Mouse (Mus musculus) liver, embryonic 13.5 days (tissue): ENCODE results near the gene Gnaz. TPM values are rescaled to one million over a fixed set of nuclear protein-coding genes. Genes with fewer than 3 reads are reported as not detected.

ENCODE experiments used
- ATAC-seq: fragments of 200-750 bp; cut with Nextera tagmentation; 2 replicates; pipeline ENCODE4 v1.8.0; 2017; ENCODE audit warnings: low read depth, mild to moderate bottlenecking, moderate number of reproducible peaks, moderate library complexity
- DNase-seq: peaks from one replicate; pipeline ENCODE4 v3.0.0; 2022
- H3K27ac ChIP-seq: fragments of 300-500 bp; sonication (generic); 2 replicates; pipeline ENCODE4 v1.5.1; 2015; ENCODE audit warnings: moderate library complexity, mild to moderate bottlenecking, inconsistent platforms
- H3K27me3 ChIP-seq: fragments of 300-500 bp; sonication (generic); 2 replicates; pipeline ENCODE4 v1.6.1; 2015; ENCODE audit warnings: mild to moderate bottlenecking, inconsistent platforms
- H3K36me3 ChIP-seq: fragments of 300-500 bp; sonication (generic); 2 replicates; pipeline ENCODE4 v1.6.1; 2015; ENCODE audit warnings: mild to moderate bottlenecking, inconsistent platforms
- H3K4me1 ChIP-seq: fragments of 300-500 bp; sonication (generic); replicated peaks from 2 replicates; pipeline ENCODE4 v1.6.1; 2015; ENCODE audit warnings: inconsistent platforms
- H3K4me2 ChIP-seq: fragments of 300-500 bp; sonication (generic); 2 replicates; pipeline ENCODE4 v1.6.1; 2015; ENCODE audit warnings: inconsistent platforms, mild to moderate bottlenecking, moderate library complexity
- H3K4me3 ChIP-seq: fragments of 300-500 bp; sonication (generic); replicated peaks from 2 replicates; pipeline ENCODE4 v1.5.1; 2015; ENCODE audit warnings: mild to moderate bottlenecking, inconsistent platforms
- H3K9ac ChIP-seq: fragments of 300-500 bp; sonication (generic); 2 replicates; pipeline ENCODE4 v1.6.1; 2015; ENCODE audit warnings: mild to moderate bottlenecking, inconsistent platforms
- H3K9me3 ChIP-seq: fragments of 300-500 bp; sonication (generic); replicated peaks from 2 replicates; pipeline ENCODE4 v1.6.1; 2016; ENCODE audit warnings: inconsistent platforms
- WGBS: fragments of 180-500 bp; shearing (Covaris S2); methylation state at CpG from one replicate; pipeline ENCODE4 v1.1.7; 2015; ENCODE audit not compliant: insufficient replicate concordance; 5-methylcytosine and 5-hydroxymethylcytosine counted together
- polyA plus RNA-seq: library from polyadenylated mRNA; unstranded; fragments of >200 nt; fragmentation: Nextera tagmentation; extraction: Ambion mirVana; gene quantifications from 2 replicates; pipeline ENCODE4 v1.2.1, GENCODE M21; 2015

Gene Gnaz
- 5.1 and 5.2 TPM in 2 replicates for polyA plus RNA-seq

DNA sequence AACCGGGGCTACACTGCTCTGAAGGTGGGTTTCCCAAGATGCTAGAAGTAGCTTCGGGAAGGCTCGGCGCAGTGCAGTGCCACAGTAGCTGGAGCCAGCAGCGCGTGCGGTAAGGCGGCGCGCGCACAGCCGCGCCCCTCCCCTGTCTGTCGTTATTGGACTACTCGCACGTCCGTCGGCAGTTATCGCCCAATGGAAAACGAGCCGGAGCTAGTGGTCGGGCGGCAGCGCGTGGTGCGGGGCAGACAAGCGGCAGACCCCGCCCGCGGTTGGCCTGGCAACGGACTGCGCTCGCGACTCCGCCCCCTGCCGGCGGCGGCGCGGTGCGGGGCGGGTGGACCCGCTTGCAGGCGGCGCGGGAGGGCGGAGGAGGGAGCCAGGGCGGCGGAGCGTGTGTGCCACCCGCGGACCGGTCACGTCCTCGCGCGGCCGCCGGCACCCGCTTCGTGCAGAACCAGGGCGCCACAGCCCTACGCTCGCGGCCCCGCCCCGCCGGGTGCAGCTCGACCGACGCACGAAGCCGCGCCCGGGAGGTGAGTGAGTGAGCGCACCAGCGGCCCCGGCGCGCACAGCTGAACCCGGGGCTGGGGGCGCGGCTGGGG lies at the start of gene Gnaz:
TSS of gene Gnaz (plus strand) at position 328 of the 602 bp plus-strand sequence.
- no peak within 1 kb of the TSS for H3K27ac ChIP-seq
- peak within 1 kb of the TSS; percentile 43 for H3K9ac ChIP-seq
- ATAC-seq (peak; percentile 92), DNase-seq (peak; percentile 80)
- H3K4me1 ChIP-seq, result peaks cover 16% of the 10 kb centered on the region
- no peaks in the 10 kb centered on the region for H3K9me3 ChIP-seq
- H3K4me2 ChIP-seq, result peak within 1 kb of the TSS; percentile 74
- peaks cover 49% of the 10 kb centered on the region for H3K27me3 ChIP-seq
- H3K4me3 ChIP-seq, result peak within 1 kb of the TSS; percentile 57
- H3K36me3 ChIP-seq, result no peaks in the 10 kb centered on the region
- under 1% methylated on average over 79 of the region's 83 CpGs for WGBS

DNA sequence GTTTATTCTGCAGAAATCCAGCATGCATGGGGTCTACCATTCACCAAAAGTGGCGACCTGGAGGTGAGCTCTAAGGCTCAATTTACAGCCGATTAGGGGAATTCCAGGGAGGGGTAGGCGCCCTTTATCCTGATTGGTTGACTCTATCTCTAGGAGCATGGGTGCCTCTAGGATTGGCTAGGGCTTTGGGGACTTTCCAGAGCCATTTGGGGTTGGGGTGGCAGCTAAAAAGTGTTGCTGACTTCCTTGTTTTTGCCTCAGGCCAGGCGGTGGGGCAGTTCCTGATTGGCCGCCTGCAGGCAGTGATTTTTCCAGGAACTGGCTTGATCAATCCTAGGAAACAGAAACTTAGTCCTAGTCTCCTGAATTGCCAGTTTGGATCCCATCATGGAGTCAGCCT lies 47.7 kb upstream of the Gnaz start:
- H3K4me1 ChIP-seq, result no peaks in the 10 kb centered on the region
- ATAC-seq (no peak), DNase-seq (no peak)
- no peak overlapping the region for H3K9ac ChIP-seq
- no peaks in the 10 kb centered on the region for H3K27me3 ChIP-seq
- no peak overlapping the region for H3K4me2 ChIP-seq
- H3K27ac ChIP-seq, result no peak overlapping the region
- H3K9me3 ChIP-seq, result no peaks in the 10 kb centered on the region
- H3K4me3 ChIP-seq, result no peak overlapping the region
- 26% methylated on average over 5 of the region's 5 CpGs for WGBS
- no peaks in the 10 kb centered on the region for H3K36me3 ChIP-seq

DNA sequence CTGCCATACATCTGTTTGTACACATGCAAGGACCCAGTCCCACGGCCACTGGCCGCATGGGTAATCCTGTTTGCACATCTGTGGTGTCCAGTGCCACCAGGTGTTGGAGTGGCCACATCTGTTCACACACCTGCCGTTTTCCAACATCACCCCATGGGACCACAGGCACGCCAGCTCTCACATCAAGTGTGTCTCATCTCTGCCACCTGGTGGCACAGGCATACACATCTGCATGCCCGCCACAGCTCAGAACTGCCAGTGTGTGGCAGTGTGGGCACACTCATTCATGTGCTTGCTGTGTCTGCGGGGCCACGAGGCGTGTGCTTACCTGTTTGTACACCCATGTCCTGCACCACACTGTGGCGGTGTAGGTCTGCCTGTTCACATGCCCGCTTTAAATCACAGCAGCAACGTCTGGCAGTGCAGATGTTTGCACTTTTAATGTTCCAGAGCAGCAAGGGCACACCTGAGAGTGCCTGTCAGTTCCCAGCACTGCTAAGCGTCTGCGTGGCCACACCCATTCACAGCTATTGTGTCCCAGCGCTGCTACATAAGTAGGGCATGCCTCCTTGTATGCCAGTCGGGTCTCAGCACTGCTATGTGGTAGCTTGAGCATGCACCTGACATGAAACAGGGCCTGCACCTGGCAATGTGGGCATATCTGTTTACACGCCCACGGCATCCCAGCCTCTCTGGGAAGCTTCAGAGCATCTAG lies 46.0 kb upstream of the Gnaz start:
- H3K27me3 ChIP-seq, result no peaks in the 10 kb centered on the region
- ATAC-seq, result no peak
- DNase-seq, result no peak
- H3K36me3 ChIP-seq, result no peaks in the 10 kb centered on the region
- H3K27ac ChIP-seq, result no peak overlapping the region
- no peak overlapping the region for H3K4me3 ChIP-seq
- no peak overlapping the region for H3K4me2 ChIP-seq
- no peak overlapping the region for H3K9ac ChIP-seq
- no peaks in the 10 kb centered on the region for H3K9me3 ChIP-seq
- WGBS, result 35% methylated on average over 17 of the region's 17 CpGs
- no peaks in the 10 kb centered on the region for H3K4me1 ChIP-seq

DNA sequence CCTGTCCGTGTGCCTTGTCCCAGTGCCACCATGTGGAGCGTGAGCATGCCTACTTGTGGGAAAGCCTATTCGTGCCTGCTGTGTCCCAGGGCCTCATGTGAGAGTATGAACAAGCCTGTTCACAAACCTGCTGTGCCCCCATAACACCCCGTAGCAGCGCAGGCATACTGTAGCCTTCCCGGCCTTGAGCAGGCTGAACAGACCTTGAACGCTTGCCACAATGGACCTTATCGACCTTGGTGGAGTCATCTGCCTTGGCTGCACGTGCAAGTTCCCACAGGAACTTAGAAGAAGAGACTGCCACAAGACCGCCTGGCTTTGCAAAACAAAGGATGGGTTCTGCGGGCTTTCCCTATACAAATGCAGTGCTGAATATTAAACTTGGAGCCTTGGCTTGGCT lies 45.4 kb upstream of the Gnaz start:
- Histone ChIP-seq H3K4me3 (no peak overlapping the region), H3K4me2 (no peak overlapping the region), H3K4me1 (no peaks in the 10 kb centered on the region), H3K36me3 (no peaks in the 10 kb centered on the region), H3K9ac (no peak overlapping the region), H3K9me3 (no peaks in the 10 kb centered on the region), H3K27ac (no peak overlapping the region), H3K27me3 (no peaks in the 10 kb centered on the region)
- 66% methylated on average over 11 of the region's 11 CpGs for WGBS
- ATAC-seq (no peak), DNase-seq (no peak)

DNA sequence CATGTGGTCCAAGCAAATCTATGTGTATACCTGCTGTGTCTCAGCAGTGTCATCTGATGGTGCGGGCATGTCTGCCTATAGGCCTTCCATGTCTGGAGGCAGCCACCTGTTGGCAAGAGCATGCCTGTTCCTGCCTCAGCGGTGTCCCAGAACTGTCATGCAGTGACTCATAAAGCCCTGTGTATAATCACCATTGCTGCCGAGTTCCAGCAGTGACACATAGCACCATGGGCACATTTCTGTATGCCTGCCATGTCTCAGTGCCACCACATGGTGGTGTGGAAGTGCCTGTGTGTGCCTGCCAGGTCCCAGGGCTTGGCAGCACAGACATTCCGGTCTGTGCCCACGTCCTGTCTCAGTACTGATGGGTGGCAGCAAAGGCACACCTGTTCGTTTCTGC lies 44.2 kb upstream of the Gnaz start:
- Histone ChIP-seq H3K9me3 (no peaks in the 10 kb centered on the region), H3K27ac (no peak overlapping the region), H3K9ac (no peak overlapping the region), H3K36me3 (no peaks in the 10 kb centered on the region), H3K4me2 (no peak overlapping the region), H3K27me3 (no peaks in the 10 kb centered on the region), H3K4me3 (no peak overlapping the region), H3K4me1 (no peaks in the 10 kb centered on the region)
- ATAC-seq (no peak), DNase-seq (no peak)
- WGBS, result 57% methylated on average over 6 of the region's 6 CpGs

DNA sequence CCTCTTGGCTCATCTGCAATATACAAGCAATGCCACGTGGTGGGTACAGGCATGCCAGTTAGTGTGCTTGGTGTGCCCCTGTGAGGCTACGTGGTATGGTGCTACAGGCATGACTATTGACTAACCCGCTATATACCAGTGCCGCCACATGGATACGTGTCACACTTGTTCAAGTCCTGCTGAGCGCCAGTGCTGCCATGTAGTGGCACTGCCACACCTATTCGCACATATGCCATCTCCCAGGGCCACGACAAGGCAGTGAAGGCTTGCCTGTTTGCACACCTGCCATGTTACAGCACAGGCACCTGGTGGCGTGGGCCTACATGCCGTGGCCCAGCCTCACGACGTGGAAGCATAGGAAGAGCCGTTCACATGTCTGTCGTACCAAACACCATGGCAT lies 42.7 kb upstream of the Gnaz start:
- Histone ChIP-seq H3K9ac (no peak overlapping the region), H3K4me2 (no peak overlapping the region), H3K9me3 (no peaks in the 10 kb centered on the region), H3K27me3 (no peaks in the 10 kb centered on the region), H3K4me1 (no peaks in the 10 kb centered on the region), H3K4me3 (no peak overlapping the region), H3K36me3 (no peaks in the 10 kb centered on the region), H3K27ac (no peak overlapping the region)
- DNase-seq, result no peak
- 77% methylated on average over 14 of the region's 14 CpGs for WGBS
- no peak for ATAC-seq

DNA sequence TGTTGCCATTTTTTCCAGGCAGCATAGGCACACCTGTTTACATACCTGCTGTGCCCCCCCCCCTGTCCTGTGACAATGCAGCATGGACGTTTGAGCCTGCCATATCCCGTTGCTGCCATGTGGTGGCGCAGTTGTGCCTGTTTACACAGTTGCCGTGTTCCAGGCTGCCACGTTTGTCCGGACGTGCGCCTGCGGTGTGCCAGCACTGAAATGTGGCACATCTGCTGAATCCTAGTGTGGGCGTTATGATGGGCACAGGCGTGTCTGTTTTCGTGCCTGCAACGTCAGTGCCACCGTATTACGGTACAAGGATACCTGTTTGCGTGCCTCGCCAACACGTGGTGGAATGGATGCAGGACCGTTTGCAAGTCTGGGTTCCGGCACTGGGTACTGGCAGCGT lies 41.7 kb upstream of the Gnaz start:
- DNase-seq, result no peak
- Histone ChIP-seq H3K9me3 (no peaks in the 10 kb centered on the region), H3K4me3 (no peak overlapping the region), H3K27me3 (no peaks in the 10 kb centered on the region), H3K4me2 (peak overlapping the region; percentile 36), H3K9ac (no peak overlapping the region), H3K27ac (no peak overlapping the region), H3K36me3 (no peaks in the 10 kb centered on the region), H3K4me1 (no peaks in the 10 kb centered on the region)
- 14% methylated on average over 21 of the region's 21 CpGs for WGBS
- ATAC-seq, result no peak

DNA sequence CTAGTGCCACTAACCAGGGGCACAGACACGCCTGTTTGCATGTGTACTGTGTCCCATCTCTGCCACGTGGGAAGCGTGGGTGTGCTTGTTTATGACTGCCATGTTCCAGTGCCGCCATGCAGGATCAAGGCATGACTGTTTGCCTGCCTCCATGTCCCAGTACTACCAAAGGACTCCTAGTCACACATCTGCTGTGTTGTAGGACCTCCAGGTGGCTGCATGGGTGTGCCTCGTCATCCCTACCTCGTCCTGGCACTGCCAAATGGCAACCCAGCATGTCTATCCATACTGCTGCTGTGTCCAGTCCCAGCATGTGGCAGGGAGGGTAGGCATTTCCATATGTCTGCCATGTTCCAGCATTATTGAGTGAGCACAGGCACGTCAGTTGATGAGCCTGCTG lies 38.7 kb upstream of the Gnaz start:
- DNase-seq, result no peak
- H3K4me2 ChIP-seq, result no peak overlapping the region
- no peaks in the 10 kb centered on the region for H3K4me1 ChIP-seq
- H3K4me3 ChIP-seq, result no peak overlapping the region
- H3K27me3 ChIP-seq, result no peaks in the 10 kb centered on the region
- ATAC-seq, result no peak
- WGBS, result 63% methylated on average over 7 of the region's 7 CpGs
- no peaks in the 10 kb centered on the region for H3K9me3 ChIP-seq
- H3K36me3 ChIP-seq, result no peaks in the 10 kb centered on the region
- no peak overlapping the region for H3K27ac ChIP-seq
- no peak overlapping the region for H3K9ac ChIP-seq

DNA sequence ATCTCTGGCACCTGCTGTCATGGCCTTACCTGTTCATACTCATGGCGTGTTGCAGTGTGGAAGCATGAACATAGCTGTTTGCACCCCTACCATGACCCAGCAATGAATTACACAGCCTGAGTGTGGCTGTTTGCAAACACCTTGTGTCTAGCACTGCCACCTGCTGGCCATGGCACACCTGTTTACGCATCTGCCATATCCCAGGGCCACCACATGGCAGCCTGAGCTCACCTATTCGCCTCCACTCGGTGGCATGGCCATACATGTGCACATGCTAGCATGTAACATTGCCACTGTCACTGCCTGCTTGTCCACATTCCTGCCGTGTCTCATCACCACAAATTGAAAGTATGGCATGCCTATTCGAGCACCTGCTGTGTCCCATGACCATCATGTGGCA lies 37.4 kb upstream of the Gnaz start:
- DNase-seq, result no peak
- no peak overlapping the region for H3K9ac ChIP-seq

DNA sequence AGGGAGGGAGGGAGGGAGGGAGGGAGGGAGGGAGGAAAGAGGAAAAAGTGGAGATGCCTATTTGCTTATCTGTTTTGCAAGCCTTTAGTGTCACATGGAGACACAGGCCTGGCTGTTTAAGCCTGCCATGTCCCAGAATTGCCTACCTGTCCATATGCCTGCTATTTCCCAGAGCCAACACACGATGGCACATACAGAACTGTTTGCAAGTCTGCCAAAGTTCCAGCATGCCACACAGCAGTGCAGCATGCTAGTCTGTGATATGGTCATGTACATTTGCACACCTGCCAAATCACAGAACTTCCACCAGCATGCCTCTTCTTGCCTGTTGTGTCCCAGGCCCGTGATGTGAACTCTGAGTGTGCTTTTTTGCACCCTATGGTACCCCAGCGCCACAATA lies 36.4 kb upstream of the Gnaz start:
- no peak for ATAC-seq
- H3K36me3 ChIP-seq, result no peaks in the 10 kb centered on the region
- no peak overlapping the region for H3K27ac ChIP-seq
- H3K27me3 ChIP-seq, result no peaks in the 10 kb centered on the region
- no peak for DNase-seq
- no peak overlapping the region for H3K4me2 ChIP-seq
- H3K4me3 ChIP-seq, result no peak overlapping the region
- H3K4me1 ChIP-seq, result no peaks in the 10 kb centered on the region
- H3K9me3 ChIP-seq, result no peaks in the 10 kb centered on the region
- no peak overlapping the region for H3K9ac ChIP-seq
- WGBS, result 59% methylated on average over 3 of the region's 3 CpGs

More for the DNA sequence above, 37.4 kb upstream of the Gnaz start:
- ATAC-seq, result no peak
- Histone ChIP-seq H3K27me3 (no peaks in the 10 kb centered on the region), H3K36me3 (no peaks in the 10 kb centered on the region), H3K27ac (no peak overlapping the region), H3K4me3 (no peak overlapping the region), H3K4me1 (no peaks in the 10 kb centered on the region), H3K4me2 (no peak overlapping the region), H3K9me3 (no peaks in the 10 kb centered on the region)
- WGBS, result 54% methylated on average over 6 of the region's 6 CpGs

DNA sequence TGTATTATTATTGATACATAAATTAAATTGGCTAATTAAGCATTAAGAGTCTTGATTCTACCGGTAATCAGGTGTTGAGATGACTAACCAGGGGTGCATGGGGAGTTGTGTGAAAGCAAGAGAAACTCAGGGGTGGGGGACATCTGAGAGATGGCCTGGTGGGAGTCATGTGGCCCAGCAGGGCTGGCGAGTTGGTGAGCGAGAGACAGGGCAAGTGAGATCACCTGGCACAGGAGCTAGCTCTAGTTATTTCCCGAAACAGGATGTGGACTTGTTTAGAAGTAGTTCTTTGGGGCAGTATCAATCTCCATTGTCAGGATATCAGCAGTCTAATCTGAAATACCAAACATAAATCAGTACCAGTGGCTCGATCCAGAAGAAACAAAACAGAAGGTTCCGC lies 35.3 kb upstream of the Gnaz start:
- H3K4me3 ChIP-seq, result no peak overlapping the region
- H3K9me3 ChIP-seq, result no peaks in the 10 kb centered on the region
- DNase-seq (no peak), ATAC-seq (no peak)
- H3K4me2 ChIP-seq, result no peak overlapping the region
- no peaks in the 10 kb centered on the region for H3K27me3 ChIP-seq
- no peaks in the 10 kb centered on the region for H3K4me1 ChIP-seq
- 60% methylated on average over 6 of the region's 6 CpGs for WGBS
- no peak overlapping the region for H3K27ac ChIP-seq
- no peak overlapping the region for H3K9ac ChIP-seq
- no peaks in the 10 kb centered on the region for H3K36me3 ChIP-seq

DNA sequence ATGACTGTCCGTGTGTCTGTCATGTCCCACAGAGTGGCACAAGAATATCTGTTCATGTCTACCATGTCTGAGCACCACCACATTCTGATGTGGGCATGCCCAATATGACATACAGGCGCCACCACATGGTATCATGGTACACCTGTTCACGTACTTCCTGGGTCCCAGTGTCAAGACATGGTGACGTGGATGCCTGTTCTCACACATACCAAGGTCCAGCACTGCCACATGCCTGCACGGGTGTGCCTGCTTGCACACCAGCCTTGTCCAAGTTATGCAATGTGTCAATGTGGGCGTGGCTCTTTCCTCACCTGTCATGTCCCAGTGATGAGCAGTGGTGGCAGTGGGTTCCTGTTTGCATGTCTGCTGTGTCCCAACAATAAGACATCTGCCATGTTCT lies 34.5 kb upstream of the Gnaz start:
- ATAC-seq (no peak), DNase-seq (no peak)
- H3K4me2 ChIP-seq, result no peak overlapping the region
- H3K36me3 ChIP-seq, result no peaks in the 10 kb centered on the region
- no peak overlapping the region for H3K4me3 ChIP-seq
- no peaks in the 10 kb centered on the region for H3K4me1 ChIP-seq
- no peak overlapping the region for H3K27ac ChIP-seq
- 61% methylated on average over 6 of the region's 6 CpGs for WGBS
- H3K27me3 ChIP-seq, result no peaks in the 10 kb centered on the region
- no peaks in the 10 kb centered on the region for H3K9me3 ChIP-seq
- H3K9ac ChIP-seq, result no peak overlapping the region
